Mouse (Mus musculus) ES-E14 (cell line): Measurements from ENCODE around the gene 8030411F24Rik. TPM values are rescaled to one million over a fixed set of nuclear protein-coding genes. Genes with fewer than 3 reads are reported as not detected.
"Not testable (repeated sequence)": the region's sequence is repeated elsewhere in the genome, so short reads cannot be mapped to it uniquely, and the experiment has no call there.

ENCODE experiments used
- DNase-seq: peaks from one replicate; pipeline ENCODE4 v3.0.0-alpha.2; 2013; ENCODE audit warnings: low read depth, low spot score
- H3K27ac ChIP-seq: 2 replicates; pipeline ENCODE4 v1.5.1; 2012; ENCODE audit warnings: low read depth, mild to moderate bottlenecking, low read length, moderate library complexity, mixed read lengths; ENCODE audit not compliant: poor library complexity, insufficient read depth, severe bottlenecking
- H3K36me3 ChIP-seq: 2 replicates; pipeline ENCODE4 v1.6.1; 2012; ENCODE audit warnings: mild to moderate bottlenecking, low read length, moderate library complexity, mixed read lengths; ENCODE audit not compliant: control insufficient read depth, poor library complexity, insufficient read depth, severe bottlenecking
- H3K4me1 ChIP-seq, 2 experiments: fragments of 150-350 bp in 1 of 2; sonication (generic) in 1 of 2; 2 replicates each; pipeline ENCODE4 v1.6.1; 2012; ENCODE audit warnings: low read length in 2 of 2, mild to moderate bottlenecking in 1 of 2, mixed read lengths in 1 of 2; ENCODE audit not compliant: control insufficient read depth in 2 of 2, insufficient read depth in 2 of 2, poor library complexity in 1 of 2
- H3K4me3 ChIP-seq, 2 experiments: fragments of 150-350 bp in 1 of 2; sonication (generic) in 1 of 2; 2 replicates each; pipeline ENCODE4 v1.5.1; 2012; ENCODE audit warnings: low read length in 2 of 2, low read depth in 1 of 2, mild to moderate bottlenecking in 1 of 2, mixed read lengths in 1 of 2; ENCODE audit not compliant: insufficient read depth in 1 of 2, poor library complexity in 1 of 2, severe bottlenecking in 1 of 2
- H3K9ac ChIP-seq: 2 replicates; pipeline ENCODE4 v1.6.1; 2012; ENCODE audit warnings: low read depth, mild to moderate bottlenecking, low read length, mixed read lengths; ENCODE audit not compliant: poor library complexity, insufficient read depth, severe bottlenecking
- H3K9me3 ChIP-seq: fragments of 150-350 bp; sonication (generic); 2 replicates; pipeline ENCODE4 v1.6.1; 2012; ENCODE audit warnings: low read depth, mild to moderate bottlenecking, low read length; ENCODE audit not compliant: control insufficient read depth, insufficient read depth
- CHD2 ChIP-seq: IDR thresholded peaks from 2 replicates; pipeline ENCODE4 v1.6.1; 2014; ENCODE audit warnings: mild to moderate bottlenecking, low read depth, low read length, inconsistent platforms
- HCFC1 ChIP-seq: IDR thresholded peaks from 2 replicates; pipeline ENCODE4 v1.6.1; 2012; ENCODE audit warnings: low read length, inconsistent platforms, borderline replicate concordance; ENCODE audit not compliant: insufficient read depth
- MAFK ChIP-seq: IDR thresholded peaks from 2 replicates; pipeline ENCODE4 v1.6.1; 2014; ENCODE audit warnings: mild to moderate bottlenecking, low read depth, low read length, inconsistent platforms; ENCODE audit not compliant: insufficient read depth
- ZC3H11A ChIP-seq: IDR thresholded peaks from 2 replicates; pipeline ENCODE4 v1.6.1; 2012; ENCODE audit warnings: low read depth, mild to moderate bottlenecking, inconsistent platforms, low read length, borderline replicate concordance
- ZNF384 ChIP-seq: IDR thresholded peaks from 2 replicates; pipeline ENCODE4 v1.6.1; 2012; ENCODE audit warnings: low read depth, low read length, inconsistent platforms
- in situ Hi-C, 2 experiments: fragments of 600-800 bp; cut with MboI; formaldehyde crosslinking; loops; one replicate each; pipeline ENCODE4 v1.15.1; 2025; ENCODE audit warnings: low sequenced_read_pairs in 2 of 2, inconsistent platforms in 1 of 2; ENCODE audit not compliant: unreplicated experiment in 2 of 2
- total RNA-seq: library from RNA; depleted of rRNA; stranded (reverse); fragments of 300-350 nt; gene quantifications from 2 replicates; pipeline ENCODE4 v1.2.3, GENCODE M21; 2012

The 8030411F24Rik gene
- total RNA-seq, 1 experiment: 1.3 TPM

- in situ Hi-C loops: loop anchor here in 1 of 2 experiments (5.0 kb wide), 1 partner anchor 152 kb away; no protein-coding TSS in a partner anchor
- DNase-seq: no peak
- TF ChIP-seq MAFK: no peak
- no peak for TF ChIP-seq HCFC1
- no peak for TF ChIP-seq CHD2
- TF ChIP-seq ZNF384: no peak
- no peak for TF ChIP-seq ZC3H11A
- no peaks in the 10 kb centered on the region for H3K4me1 ChIP-seq
- H3K9ac ChIP-seq: no peak within 1 kb of the TSS
- H3K4me3 ChIP-seq: no peak within 1 kb of the TSS
- no peaks in the 10 kb centered on the region for H3K9me3 ChIP-seq
- no peak within 1 kb of the TSS for H3K27ac ChIP-seq
- H3K36me3 ChIP-seq: no peaks in the 10 kb centered on the region
Measured at GRCm38 (mm10) chr2:148750058-148750457, 31.8 kb upstream of the 8030411F24Rik start, which contains the start of gene Cstl1. TSS of gene Cstl1 (plus strand) at chr2:148750358.

GRCm38 (mm10) chr2:148751893-148752813, 29.7 kb upstream of the 8030411F24Rik start:
- peak overlapping the region in 1 of 2 experiments; percentile 48; a peak in 2 of 4 replicates for H3K4me3 ChIP-seq
- no peaks in the 10 kb centered on the region for H3K36me3 ChIP-seq
- H3K4me1 ChIP-seq: no peaks in the 10 kb centered on the region

GRCm38 (mm10) chr2:148754310-148754846, 27.4 kb upstream of the 8030411F24Rik start:
- no peaks in the 10 kb centered on the region for H3K9me3 ChIP-seq
- DNase-seq: no peak
- in situ Hi-C loops: loop anchor here in 1 of 2 experiments (5.0 kb wide), 1 partner anchor 148 kb away; no protein-coding TSS in a partner anchor

More at GRCm38 (mm10) chr2:148751893-148752813, 29.7 kb upstream of the 8030411F24Rik start:
- Histone ChIP-seq H3K9me3 (no peaks in the 10 kb centered on the region), H3K9ac (no peak overlapping the region), H3K27ac (no peak overlapping the region)
- TF ChIP-seq ZNF384 (no peak), HCFC1 (no peak), ZC3H11A (no peak), MAFK (no peak), CHD2 (no peak)
- in situ Hi-C loops: loop anchor here in 1 of 2 experiments (5.0 kb wide), 1 partner anchor 150 kb away; no protein-coding TSS in a partner anchor
- peak; percentile 86 for DNase-seq

GRCm38 (mm10) chr2:148763648-148764388, 18.0 kb upstream of the 8030411F24Rik start:
- DNase-seq: no peak
- no peaks in the 10 kb centered on the region for H3K4me1 ChIP-seq
- no peak overlapping the region for H3K9ac ChIP-seq
- in situ Hi-C loops: no loop called here
- no peaks in the 10 kb centered on the region for H3K36me3 ChIP-seq
- TF ChIP-seq MAFK (no peak), HCFC1 (no peak), ZC3H11A (no peak), ZNF384 (no peak), CHD2 (no peak)
- no peak overlapping the region for H3K27ac ChIP-seq
- no peak overlapping the region for H3K4me3 ChIP-seq
- H3K9me3 ChIP-seq: no peaks in the 10 kb centered on the region

More at GRCm38 (mm10) chr2:148754310-148754846, 27.4 kb upstream of the 8030411F24Rik start:
- Histone ChIP-seq H3K27ac (no peak overlapping the region), H3K4me1 (no peaks in the 10 kb centered on the region), H3K9ac (no peak overlapping the region), H3K36me3 (no peaks in the 10 kb centered on the region), H3K4me3 (no peak overlapping the region)
- TF ChIP-seq ZNF384 (no peak), ZC3H11A (no peak), CHD2 (no peak)

GRCm38 (mm10) chr2:148771397-148771796, 10.4 kb upstream of the 8030411F24Rik start, which contains the start of gene Cst11:
TSS of gene Cst11 (minus strand) at chr2:148771497.
- DNase-seq, H3K36me3 ChIP-seq, in situ Hi-C loops, H3K27ac ChIP-seq, H3K9ac ChIP-seq, H3K9me3 ChIP-seq, H3K4me1 ChIP-seq, H3K4me3 ChIP-seq: not testable (repeated sequence)
